In genomic region chr12:51843576-51844520, GRCm38 (mm10) we compare ENCODE assay signal across 8 mouse cellular contexts. TPM values are rescaled to one million over a fixed set of nuclear protein-coding genes. Genes with fewer than 3 reads are reported as not detected.
A peak's percentile ranks its signal among the peaks of the same experiment; 100 is the strongest.
DNase-seq lines count a peak whose midpoint lies in the region; ATAC-seq and TF ChIP-seq lines count a peak whose summit lies in the region.

No protein-coding gene starts in this region.

- no peak for ATAC-seq in forebrain, embryonic 14.5 days
- no peak for ATAC-seq in liver, embryonic 13.5 days (ENCODE audit: low read depth)
- ATAC-seq in stomach, postnatal 0 days (ENCODE audit: low FRiP score, low TSS enrichment): no peak
- no peak for ATAC-seq in erythroid progenitor cell, adult 5-6 weeks (replicated peaks; ENCODE audit: low FRiP score, poor library complexity, severe bottlenecking)

- H3K27me3 ChIP-seq in forebrain, embryonic 14.5 days (replicated peaks; ENCODE audit: control insufficient read depth, insufficient read depth, low read length): no peaks in the 10 kb centered on the region
- no peaks in the 10 kb centered on the region for H3K27me3 ChIP-seq in liver, embryonic 13.5 days
- H3K27me3 ChIP-seq in stomach, postnatal 0 days (ENCODE audit: control insufficient read depth, insufficient read depth, low read length): no peaks in the 10 kb centered on the region

- peak overlapping the region; percentile 71 for H3K4me2 ChIP-seq in forebrain, embryonic 14.5 days (ENCODE audit: low read length)
- H3K4me2 ChIP-seq in liver, embryonic 13.5 days: peak overlapping the region; percentile 79
- H3K4me2 ChIP-seq in stomach, postnatal 0 days (replicated peaks; ENCODE audit: low read depth): peak overlapping the region; percentile 60

- H3K4me1 ChIP-seq in forebrain, embryonic 14.5 days (ENCODE audit: control insufficient read depth, insufficient read depth, low read length): no peaks in the 10 kb centered on the region
- peaks cover 79% of the 10 kb centered on the region for H3K4me1 ChIP-seq in liver, embryonic 13.5 days (replicated peaks)
- H3K4me1 ChIP-seq in stomach, postnatal 0 days (replicated peaks; ENCODE audit: control insufficient read depth, insufficient read depth): no peaks in the 10 kb centered on the region

- TF ChIP-seq EP300 in stomach, postnatal 0 days (optimal IDR thresholded peaks at IDR 0.05): no peak

- TF ChIP-seq CTCF in stomach, postnatal 0 days (IDR thresholded peaks at IDR 0.05; ENCODE audit: low read depth): no peak

- no peaks in the 10 kb centered on the region for H3K9me3 ChIP-seq in forebrain, embryonic 14.5 days (replicated peaks; ENCODE audit: control insufficient read depth, low read length)
- no peaks in the 10 kb centered on the region for H3K9me3 ChIP-seq in liver, embryonic 13.5 days (replicated peaks)
- H3K9me3 ChIP-seq in stomach, postnatal 0 days (ENCODE audit: control insufficient read depth, low read length): no peaks in the 10 kb centered on the region

- WGBS in forebrain, embryonic 14.5 days: 33% methylated on average over 15 of the region's 15 CpGs
- WGBS in liver, embryonic 13.5 days (ENCODE audit: insufficient replicate concordance): 20% methylated on average over 15 of the region's 15 CpGs
- 27% methylated on average over 15 of the region's 15 CpGs for WGBS in stomach, postnatal 0 days

- peak overlapping the region; percentile 39 for H3K4me3 ChIP-seq in forebrain, embryonic 14.5 days (ENCODE audit: low read depth, low read length)
- H3K4me3 ChIP-seq in liver, embryonic 13.5 days (replicated peaks): peak overlapping the region; percentile 65
- H3K4me3 ChIP-seq in stomach, postnatal 0 days (ENCODE audit: low read depth, low read length): peak overlapping the region; percentile 46; the same call in 1 of the 2 replicates

- H3K36me3 ChIP-seq in forebrain, embryonic 14.5 days (ENCODE audit: control insufficient read depth, insufficient read depth, low read length): no peaks in the 10 kb centered on the region
- no peaks in the 10 kb centered on the region for H3K36me3 ChIP-seq in liver, embryonic 13.5 days
- H3K36me3 ChIP-seq in stomach, postnatal 0 days (ENCODE audit: control insufficient read depth, insufficient read depth, low read length): no peaks in the 10 kb centered on the region

- peak overlapping the region; percentile 61; the same call in 1 of the 2 replicates for H3K9ac ChIP-seq in forebrain, embryonic 14.5 days (ENCODE audit: low read length)
- peak overlapping the region; percentile 80 for H3K9ac ChIP-seq in liver, embryonic 13.5 days
- H3K9ac ChIP-seq in stomach, postnatal 0 days (ENCODE audit: low read length): no peak overlapping the region; the same call in 1 of the 2 replicates

- DNase-seq in urinary bladder, postnatal 14 days (ENCODE audit: low spot score): peak; percentile 13
- DNase-seq in urinary bladder, adult 2 months (ENCODE audit: low spot score): no peak
- DNase-seq in forebrain, embryonic 14.5 days (ENCODE audit: low spot score): no peak
- DNase-seq in liver, embryonic 13.5 days: no peak
- no peak for DNase-seq in stomach, postnatal 0 days (ENCODE audit: low spot score)
- DNase-seq in T-cell, adult 2 months (ENCODE audit: low spot score): no peak
- no peak for DNase-seq in right cerebral cortex, postnatal 14 days

- no peak overlapping the region for H3K27ac ChIP-seq in forebrain, embryonic 14.5 days (ENCODE audit: low read depth, low read length)
- H3K27ac ChIP-seq in liver, embryonic 13.5 days: peak overlapping the region; percentile 100
- H3K27ac ChIP-seq in stomach, postnatal 0 days (replicated peaks): peak overlapping the region; percentile 91

RNA-seq across cellular contexts. Expression of gene Hectd1, which starts 14.5 kb away (rescaled TPM):
- polyA plus RNA-seq in urinary bladder, adult 2 months (2012; rRNA removed): 42.6 and 46.7 TPM in 2 replicates
- 31.1 and 37.1 TPM in 2 replicates for polyA plus RNA-seq in forebrain, embryonic 14.5 days (2014; fragmentation: Nextera tagmentation; extraction: Ambion mirVana)
- 29.6 and 32.1 TPM in 2 replicates for polyA plus RNA-seq in liver, embryonic 13.5 days (2015; fragmentation: Nextera tagmentation; extraction: Ambion mirVana)
- 24.7 and 25.2 TPM in 2 replicates for polyA plus RNA-seq in stomach, postnatal 0 days (2015; fragmentation: Nextera tagmentation; extraction: Ambion mirVana)
- 83.3 and 96.0 TPM in 2 replicates for total RNA-seq in erythroid progenitor cell, adult 5-6 weeks (2015; ENCODE audit: low replicate concordance)
- 139 and 142 TPM in 2 replicates for total RNA-seq in erythroid progenitor cell, adult 5-6 weeks (2017; ENCODE audit: low replicate concordance)
